Mouse (Mus musculus) heart, postnatal 10 days (tissue): ENCODE measurements around the gene Ldah. TPM values are rescaled to one million over a fixed set of nuclear protein-coding genes. Genes with fewer than 3 reads are reported as not detected.

Experiments
- DNase-seq, 2 experiments: peaks; one replicate each; pipeline ENCODE4 v3.0.0; 2021
- intact Hi-C: fragments of 180-260 bp; cut with DNase I; formaldehyde crosslinking; loops from one replicate; pipeline ENCODE4 v1.15.1; 2025
- total RNA-seq, 2 experiments: library from RNA; stranded (reverse); gene quantifications; 2 replicates each; pipeline ENCODE4 v1.2.3; 2021

The Ldah gene
- total RNA-seq, 2 experiments from 2014 or later = 26.0 to 30.0 TPM

DNA sequence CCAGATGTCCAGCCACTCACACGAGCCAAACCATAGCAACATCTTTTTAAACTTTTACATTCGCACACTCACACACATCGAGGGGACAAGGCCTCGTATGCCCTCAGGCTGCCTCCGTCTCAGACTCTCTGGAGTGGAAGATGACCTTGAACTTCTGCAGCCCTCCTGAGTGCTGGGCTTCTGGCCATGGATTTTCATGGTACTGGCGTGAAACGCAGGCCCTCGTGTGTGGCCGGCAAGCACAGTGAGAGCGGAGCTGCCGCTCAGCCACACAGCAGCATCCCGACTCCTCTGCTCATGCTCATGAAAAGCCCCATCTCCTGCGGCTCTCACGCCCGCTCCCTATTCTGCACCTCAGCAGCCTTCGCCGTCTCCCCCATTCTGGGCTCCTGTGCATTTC is 103.1 kb downstream of the Ldah start:
- no peak for DNase-seq
- intact Hi-C loops = loop anchor here (10.0 kb wide), 1 partner anchor 694 kb away; no protein-coding TSS in a partner anchor

GRCm38 (mm10) chr12:8312266-8312665 is 104.4 kb downstream of the Ldah start:
- DNase-seq = no peak
- intact Hi-C loops = loop anchor here (10.0 kb wide), 1 partner anchor 693 kb away; no protein-coding TSS in a partner anchor

DNA sequence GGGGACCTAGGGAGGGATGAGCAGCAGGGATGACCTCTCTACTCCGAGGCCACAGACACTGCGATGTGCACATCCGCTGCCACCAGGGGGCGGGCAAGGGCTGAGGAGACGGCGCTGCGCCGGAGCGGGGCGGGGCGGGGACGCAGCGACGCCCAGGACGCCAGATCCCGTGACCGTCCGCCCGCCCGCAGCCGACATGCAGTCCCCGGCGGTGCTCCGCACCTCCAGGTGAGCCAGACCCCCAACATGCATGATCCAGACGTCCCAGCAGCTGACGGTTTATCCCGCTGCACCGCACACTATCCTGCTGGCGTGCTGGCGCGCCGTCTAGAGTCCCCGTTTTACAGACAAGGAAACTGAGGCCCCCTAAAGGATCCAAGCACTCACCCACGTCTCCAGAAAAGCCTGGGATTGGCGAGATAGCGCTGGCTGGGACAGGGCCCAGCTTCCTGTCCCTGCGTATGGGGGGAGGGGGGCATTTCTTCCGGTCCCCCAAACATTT is 105.4 kb downstream of the Ldah start, which contains the start of gene Hs1bp3:
TSS of gene Hs1bp3 (plus strand) at position 163 of the 502 bp plus-strand sequence.
- intact Hi-C loops = loop anchor here (10.0 kb wide), 1 partner anchor 691 kb away; no protein-coding TSS in a partner anchor
- peak; percentile 90 to 94 for DNase-seq

- intact Hi-C loops = loop anchor here (10.0 kb wide), 1 partner anchor 691 kb away; no protein-coding TSS in a partner anchor
- no peak for DNase-seq
These were observed 105.9 kb downstream of the Ldah start for GRCm38 (mm10) chr12:8313773-8314172.

DNA sequence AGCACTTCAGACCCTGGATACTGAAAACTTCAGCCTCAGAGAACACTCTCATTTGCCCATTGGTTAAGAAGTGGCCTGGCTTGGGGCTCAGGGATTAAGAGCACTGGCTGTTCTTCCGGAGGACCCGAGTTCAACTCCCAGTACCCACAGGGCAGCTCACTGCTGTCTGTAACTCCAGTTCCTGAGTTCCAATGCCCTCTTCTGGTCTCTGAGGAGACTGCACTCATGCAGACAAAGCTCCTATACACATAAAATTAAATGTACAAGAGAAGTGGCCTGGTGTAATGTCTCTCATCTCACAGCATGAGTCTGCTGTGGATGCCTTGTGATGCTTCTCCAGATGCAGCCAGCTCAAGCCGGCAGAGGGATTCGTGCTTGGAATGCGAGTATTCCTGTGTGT is 108.6 kb downstream of the Ldah start:
- intact Hi-C loops = loop anchor here (10.0 kb wide), 1 partner anchor 688 kb away; no protein-coding TSS in a partner anchor

DNA sequence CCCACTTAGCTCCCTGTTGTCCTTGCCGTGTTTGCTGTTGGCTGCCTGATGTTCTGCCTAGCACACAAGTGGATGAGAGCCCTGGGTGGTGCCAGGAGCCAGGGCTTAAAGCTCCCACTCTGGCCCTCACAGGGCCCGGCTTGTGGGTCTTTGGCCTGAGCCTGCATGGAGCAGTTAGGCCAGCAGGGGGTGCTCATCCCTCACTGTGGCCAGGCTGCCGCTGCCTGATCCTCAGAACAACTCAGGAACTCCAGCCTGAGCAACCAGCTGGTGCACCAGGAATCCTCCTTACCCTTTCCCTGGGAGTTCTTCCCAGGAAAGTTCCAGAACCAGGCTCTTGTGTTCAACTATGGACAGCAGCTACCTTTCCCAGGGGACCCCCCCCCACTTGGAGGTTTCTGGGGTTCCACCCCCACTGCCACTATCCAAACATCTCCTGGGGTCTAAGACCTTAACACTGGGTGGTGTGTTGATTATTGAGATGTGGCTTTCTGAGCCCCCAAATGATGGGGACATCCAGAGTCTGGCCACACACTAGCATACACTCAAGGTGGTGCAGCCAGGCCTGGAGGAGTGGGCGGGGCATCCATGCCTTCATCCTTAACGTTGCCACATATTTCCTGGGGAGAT is 112.3 kb downstream of the Ldah start:
- intact Hi-C loops = loop anchor here (1.0 to 10.0 kb wide), 4 partner anchors 226 to 705 kb away; partner anchors contain the start of gene Ttc32
- DNase-seq = peak; percentile 90 to 93

More for the DNA sequence above, 108.6 kb downstream of the Ldah start:
- no peak for DNase-seq

DNA sequence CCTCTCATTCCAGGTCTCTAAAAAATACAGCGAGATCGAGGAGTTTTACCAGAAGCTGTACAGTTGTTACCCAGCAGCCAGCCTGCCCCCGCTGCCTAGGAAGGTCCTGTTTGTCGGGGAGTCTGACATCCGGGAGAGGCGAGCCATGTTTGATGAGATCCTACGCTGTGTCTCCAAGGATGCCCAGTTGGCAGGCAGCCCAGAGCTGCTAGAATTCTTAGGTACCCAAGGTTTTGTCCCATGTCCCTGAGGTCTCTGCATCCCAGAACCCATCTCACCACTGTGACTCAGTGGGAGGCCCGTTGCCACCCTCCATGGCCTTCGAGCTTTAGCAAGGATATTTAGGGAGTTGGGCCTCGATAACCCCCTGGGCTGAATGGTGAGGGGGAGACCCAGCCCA is 113.6 kb downstream of the Ldah start:
- DNase-seq = no peak
- intact Hi-C loops = loop anchor here (10.0 kb wide), 3 partner anchors 313 to 703 kb away; partner anchors contain the start of gene Ttc32

DNA sequence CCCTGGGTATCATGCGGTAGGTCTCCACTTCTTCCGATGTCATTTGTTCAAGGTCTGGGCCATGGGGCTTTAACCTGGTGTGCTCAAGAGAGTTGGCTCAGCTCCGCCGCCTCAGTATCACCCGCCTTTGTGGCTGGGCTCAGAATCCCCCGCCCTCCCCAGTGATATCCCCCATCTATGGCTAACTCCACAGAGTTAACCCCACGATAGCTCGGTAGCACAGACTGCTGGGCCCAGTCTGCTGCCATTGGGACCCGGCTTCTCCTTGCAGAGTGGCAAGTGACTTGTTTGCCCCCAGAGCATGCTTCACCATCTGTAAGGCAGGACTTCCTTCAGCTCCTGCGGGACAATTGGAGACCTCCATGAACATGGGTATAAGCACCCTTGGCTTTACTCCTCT is 116.2 kb downstream of the Ldah start:
- DNase-seq = no peak
- intact Hi-C loops = loop anchor here (10.0 kb wide), 3 partner anchors 311 to 701 kb away; partner anchors contain the start of gene Ttc32

DNA sequence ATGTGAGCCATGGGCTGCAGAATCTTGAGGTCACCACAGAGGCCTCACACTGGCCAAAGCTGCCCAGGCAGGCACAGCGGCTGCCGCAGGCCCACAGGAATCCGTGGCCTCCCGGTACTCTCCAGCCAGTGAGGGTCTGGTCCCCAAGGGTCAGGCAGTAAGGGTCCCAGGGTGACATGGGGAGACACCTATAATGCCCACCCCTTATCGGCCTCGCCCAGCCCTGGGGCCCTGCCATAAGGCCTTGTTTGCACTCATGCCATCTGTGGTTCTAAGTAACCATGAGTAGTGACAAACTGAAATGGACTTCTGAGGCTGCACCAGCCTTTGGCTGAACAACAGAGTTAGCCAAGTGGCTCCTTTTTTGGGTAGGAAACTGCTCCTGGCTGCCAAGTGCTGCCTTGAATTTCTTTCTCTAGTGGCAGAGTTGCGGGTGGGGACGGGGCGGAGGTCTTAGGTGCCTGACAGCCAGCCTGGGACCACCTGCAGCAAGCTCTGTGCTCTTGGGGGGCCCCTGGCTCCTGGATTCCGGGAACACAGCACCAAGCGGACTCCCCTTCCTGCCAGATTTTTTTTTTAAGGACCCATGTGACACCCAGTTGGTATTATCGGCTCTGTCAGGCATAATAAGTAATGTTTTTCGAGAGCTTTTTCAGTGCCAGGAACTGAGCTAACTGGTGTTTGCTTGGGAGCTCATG is 117.5 kb downstream of the Ldah start:
- peak in 1 of 2 experiments; percentile 38 for DNase-seq
- intact Hi-C loops = loop anchor here (10.0 kb wide), 3 partner anchors 309 to 699 kb away; partner anchors contain the start of gene Ttc32

DNA sequence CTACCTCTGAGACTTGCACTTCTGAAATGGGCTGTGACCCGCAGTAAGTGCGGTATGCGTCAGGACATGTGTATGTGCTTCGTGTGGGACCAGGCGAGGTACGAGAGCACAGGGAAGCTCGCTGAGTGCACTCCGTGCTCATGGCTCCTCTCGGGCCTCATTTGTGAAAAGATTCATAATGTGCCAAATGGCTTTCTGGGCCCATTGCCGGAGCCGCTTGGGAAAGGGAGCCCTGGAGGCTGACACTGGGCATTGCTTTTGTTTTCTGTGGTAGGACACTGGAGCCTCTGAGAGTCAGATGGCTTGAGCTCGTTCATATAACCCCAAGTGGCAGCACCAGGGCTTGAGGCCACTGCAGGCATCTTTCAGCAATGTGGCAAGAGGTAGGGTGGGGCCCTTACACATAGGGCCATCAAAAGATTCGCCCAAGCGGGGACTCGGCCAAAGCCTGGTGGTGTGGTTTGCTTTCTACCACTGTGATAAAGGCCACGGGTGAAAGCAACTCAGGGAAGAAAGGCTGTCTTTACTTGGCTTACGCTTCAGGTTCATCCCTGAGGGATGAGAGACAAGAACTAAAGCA is 118.1 kb downstream of the Ldah start:
- no peak for DNase-seq
- intact Hi-C loops = loop anchor here (2.0 to 10.0 kb wide), 4 partner anchors 119 to 699 kb away; partner anchors contain the start of gene Ttc32

DNA sequence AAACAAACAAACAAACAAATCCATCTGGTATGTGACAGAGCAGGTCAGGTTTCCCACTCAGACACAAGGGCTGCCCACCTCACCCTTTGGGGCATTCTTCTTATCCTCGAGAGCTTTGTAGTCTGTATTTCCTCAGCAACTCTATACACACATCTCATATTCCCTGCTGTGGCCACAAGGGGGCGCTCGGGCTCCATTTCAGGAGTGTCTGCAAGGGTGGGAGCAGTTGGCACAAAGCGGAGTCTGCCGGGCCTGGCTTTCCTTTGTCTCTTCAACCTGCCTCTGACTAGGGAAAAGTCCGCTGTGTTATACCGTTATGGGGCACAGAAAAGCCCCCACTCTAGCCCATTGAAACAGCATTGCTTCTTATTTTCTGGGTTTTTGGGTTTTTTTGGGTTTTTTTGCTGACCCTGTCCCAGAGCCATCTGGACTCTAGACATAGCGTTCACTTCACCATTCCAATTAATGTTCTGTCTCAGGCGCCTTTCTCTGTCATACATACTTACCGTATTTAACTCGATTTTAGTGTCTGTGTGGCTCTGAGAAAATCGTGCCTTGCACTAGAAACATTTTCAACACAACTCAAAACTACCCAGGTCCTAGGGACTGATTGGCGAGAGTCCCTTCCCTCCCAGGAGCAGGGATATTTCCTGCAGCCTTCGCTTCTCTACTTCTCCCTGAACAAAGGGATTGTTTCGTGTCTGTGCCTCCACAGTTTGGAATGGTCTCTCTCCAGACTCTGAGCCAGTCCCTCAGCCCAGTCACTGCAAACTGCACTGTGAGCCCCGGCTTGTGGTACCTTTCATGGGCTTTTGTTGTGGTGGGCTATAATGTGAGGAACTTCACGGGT is 119.1 kb downstream of the Ldah start:
- peak; percentile 95 to 98 for DNase-seq
- intact Hi-C loops = loop anchor here (1.0 to 10.0 kb wide), 5 partner anchors 118 to 698 kb away; partner anchors contain the start of gene Ttc32

GRCm38 (mm10) chr12:8327675-8328053 is 119.8 kb downstream of the Ldah start:
- DNase-seq = peak in 1 of 2 experiments; percentile 24
- intact Hi-C loops = loop anchor here (1.0 to 10.0 kb wide), 5 partner anchors 117 to 697 kb away; partner anchors contain the start of gene Ttc32

DNA sequence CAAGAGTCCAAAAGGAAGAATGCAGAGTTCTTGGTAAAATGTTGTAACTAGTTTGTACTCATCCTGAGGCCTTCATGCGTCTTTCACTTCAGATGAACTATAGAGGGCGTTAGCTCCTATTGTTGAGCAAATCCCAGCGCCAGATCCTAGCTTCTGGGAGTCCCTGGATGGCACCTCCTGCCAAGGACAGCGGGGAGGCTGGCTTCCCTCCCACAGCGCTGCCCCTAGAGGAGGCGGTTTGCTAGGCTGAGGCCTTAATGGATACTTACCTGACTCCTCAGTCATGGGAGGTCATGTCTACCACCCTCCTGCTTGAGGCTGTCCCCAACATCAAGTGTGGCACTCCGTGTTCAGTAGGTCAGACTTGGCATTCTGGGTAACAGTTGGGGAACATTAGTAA is 121.3 kb downstream of the Ldah start:
- intact Hi-C loops = loop anchor here (10.0 kb wide), 3 partner anchors 306 to 696 kb away; partner anchors contain the start of gene Ttc32
- no peak for DNase-seq

- intact Hi-C loops = no loop called here
- peak; percentile 80 to 82 for DNase-seq
These were observed 123.7 kb downstream of the Ldah start for GRCm38 (mm10) chr12:8331489-8332173.

- DNase-seq = no peak
- intact Hi-C loops = no loop called here
These were observed 124.3 kb downstream of the Ldah start for GRCm38 (mm10) chr12:8332174-8332542.

DNA sequence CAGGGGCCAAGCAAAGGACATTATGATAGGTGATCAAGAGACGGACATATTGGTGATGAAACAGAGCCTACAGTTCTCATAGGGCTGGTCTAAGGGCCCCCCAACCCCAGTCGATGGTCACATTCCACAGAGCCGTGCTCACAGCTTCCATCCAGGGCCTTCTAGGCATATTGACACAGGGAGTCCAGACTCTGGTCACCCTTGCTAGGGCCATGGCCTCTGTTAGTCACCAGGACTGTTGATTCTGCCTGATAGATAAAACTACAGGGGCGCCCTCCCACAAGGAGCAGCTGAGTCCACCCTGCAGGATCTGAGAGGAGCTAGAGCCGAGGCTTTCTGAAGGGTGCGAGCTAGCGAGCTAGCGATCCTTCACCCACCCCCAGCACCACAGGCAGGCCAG is 125.7 kb downstream of the Ldah start:
- intact Hi-C loops = no loop called here
- peak in 1 of 2 experiments; percentile 18 for DNase-seq

DNA sequence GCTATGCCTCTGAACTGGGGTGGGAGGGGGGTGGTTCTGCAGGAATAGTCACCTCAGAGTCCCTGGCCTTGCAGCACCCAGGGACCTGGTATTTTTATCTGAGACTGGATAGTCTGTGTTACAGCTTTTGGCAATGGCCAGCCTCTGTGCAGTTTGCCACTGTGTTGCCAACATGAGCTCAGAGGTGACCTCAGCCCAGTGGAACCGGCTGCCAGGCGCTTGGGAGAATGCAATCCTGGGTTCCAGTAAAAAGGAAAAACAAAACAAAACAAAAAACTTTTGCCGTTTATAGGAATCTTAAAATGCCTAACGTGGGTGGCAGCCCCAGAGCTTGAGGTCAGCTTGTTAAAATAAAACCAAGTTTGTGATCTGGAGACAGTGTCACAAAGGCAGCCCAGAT is 126.4 kb downstream of the Ldah start:
- intact Hi-C loops = no loop called here

More for the DNA sequence above, 126.4 kb downstream of the Ldah start:
- DNase-seq = peak; percentile 77 to 79
